Mouse (Mus musculus) liver, embryonic 14.5 days (tissue): Measurements from ENCODE around the gene Gm45208.

Source experiments
- CTCF ChIP-seq: IDR thresholded peaks from 2 replicates; pipeline ENCODE4 v1.5.1; 2016; ENCODE audit warnings: antibody characterized with exemption, low read depth, control low read depth
- EP300 ChIP-seq: IDR thresholded peaks from 2 replicates; pipeline ENCODE4 v1.6.1; 2016; ENCODE audit warnings: antibody characterized with exemption, low read depth

DNA sequence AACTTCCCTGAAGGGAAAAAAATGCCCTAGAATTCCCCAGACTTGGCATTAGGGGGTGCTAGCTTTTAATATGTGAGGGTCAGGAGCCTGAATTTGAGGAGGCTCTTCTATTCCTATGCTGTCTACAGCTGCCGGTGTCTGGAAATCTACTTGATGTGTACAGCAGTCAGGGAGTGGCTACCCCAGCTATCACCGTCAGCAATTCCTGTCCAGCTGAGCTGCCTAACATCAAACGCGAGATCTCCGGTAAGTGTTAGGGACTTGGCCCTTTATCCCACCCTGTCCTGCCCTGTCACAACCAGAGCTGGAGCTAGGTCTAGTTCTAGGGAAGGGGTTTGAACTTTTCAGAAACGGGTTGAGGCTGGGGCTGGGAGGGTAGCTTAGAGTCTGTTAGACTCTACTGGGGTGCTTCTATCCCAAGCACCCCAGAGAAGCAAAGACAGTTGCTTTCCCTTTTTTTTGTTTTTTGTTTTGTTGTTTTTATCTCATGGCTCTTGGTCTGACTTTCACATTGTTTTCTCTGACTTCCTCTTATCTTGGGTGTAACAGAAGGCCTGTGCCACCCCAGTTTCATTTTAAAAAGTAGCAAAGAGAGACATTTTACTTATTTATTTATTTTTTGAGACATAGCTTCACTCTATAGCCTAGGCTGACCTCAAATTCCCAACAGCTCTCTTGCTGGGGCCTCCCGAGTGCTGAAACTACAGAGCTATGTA is 47.4 kb downstream of the Gm45208 start:
- TF ChIP-seq CTCF (no peak), EP300 (0 out of 2 replicates have a peak, but pooled peaks have one; percentile 10)
